Mouse (Mus musculus): ENCODE data around the gene Cetn3. TPM values are rescaled to one million over a fixed set of nuclear protein-coding genes. Genes with fewer than 3 reads are reported as not detected.

Gene Cetn3
- 271 and 294 TPM in 2 replicates for polyA plus RNA-seq (2012; rRNA removed)

GRCm38 (mm10) chr13:81782971-81783404 is at the start of gene Cetn3:
Gene Cetn3 (plus strand): TSS chr13:81783077.

Other genes starting within 250 kb of the Cetn3 start
- 7.6 and 9.7 TPM in 2 replicates for gene Adgrv1, start 149.9 kb upstream of the Cetn3 start, polyA plus RNA-seq (2012; rRNA removed)
- gene Lysmd3, start 125.4 kb upstream of the Cetn3 start, polyA plus RNA-seq (2012; rRNA removed): 10.9 and 11.3 TPM in 2 replicates
- 2.9 and 3.8 TPM in 2 replicates for gene Polr3g, start 72.1 kb upstream of the Cetn3 start, polyA plus RNA-seq (2012; rRNA removed)
- gene Mblac2, start 71.7 kb upstream of the Cetn3 start, polyA plus RNA-seq (2012; rRNA removed): 26.1 and 27.0 TPM in 2 replicates

All from central nervous system, embryonic 18 days (tissue).